Mouse (Mus musculus) lung, adult 2 months (tissue): ENCODE results near the gene Chd2. TPM values are rescaled to one million over a fixed set of nuclear protein-coding genes. Genes with fewer than 3 reads are reported as not detected.

ENCODE experiments used
- DNase-seq: peaks from one replicate; pipeline ENCODE4 v3.0.0; 2022
- H3K4me1 ChIP-seq: fragments of 200-500 bp; 2 replicates; pipeline ENCODE4 v1.6.1; 2011; ENCODE audit warnings: low read length; ENCODE audit not compliant: control insufficient read depth, insufficient read depth
- H3K4me3 ChIP-seq: fragments of 200-500 bp; replicated peaks from 2 replicates; pipeline ENCODE3; 2011; ENCODE audit warnings: low read depth, mild to moderate bottlenecking, control low read depth, low read length; ENCODE audit errors: extremely low read depth
- CTCF ChIP-seq: fragments of 200-500 bp; IDR thresholded peaks from 2 replicates; pipeline ENCODE4 v1.5.1; 2011; ENCODE audit warnings: mild to moderate bottlenecking, low read length, control low read depth; ENCODE audit not compliant: insufficient read depth
- POLR2A ChIP-seq: fragments of 200-500 bp; IDR thresholded peaks from 2 replicates; pipeline ENCODE4 v1.6.1; 2011; ENCODE audit warnings: low read depth, mild to moderate bottlenecking, control low read depth, low read length, borderline replicate concordance; ENCODE audit errors: extremely low read depth
- WGBS: fragments of 180-500 bp; shearing (Covaris S2); methylation state at CpG from one replicate; pipeline ENCODE4 v1.1.7; 2018; 5-methylcytosine and 5-hydroxymethylcytosine counted together
- polyA plus RNA-seq: library from polyadenylated mRNA; depleted of rRNA; stranded (reverse); fragments of >200 nt; gene quantifications from 2 replicates; pipeline ENCODE4 v1.2.3, GENCODE M21; 2012

Gene Chd2
- polyA plus RNA-seq, 1 experiment, result 48.5 TPM

DNA sequence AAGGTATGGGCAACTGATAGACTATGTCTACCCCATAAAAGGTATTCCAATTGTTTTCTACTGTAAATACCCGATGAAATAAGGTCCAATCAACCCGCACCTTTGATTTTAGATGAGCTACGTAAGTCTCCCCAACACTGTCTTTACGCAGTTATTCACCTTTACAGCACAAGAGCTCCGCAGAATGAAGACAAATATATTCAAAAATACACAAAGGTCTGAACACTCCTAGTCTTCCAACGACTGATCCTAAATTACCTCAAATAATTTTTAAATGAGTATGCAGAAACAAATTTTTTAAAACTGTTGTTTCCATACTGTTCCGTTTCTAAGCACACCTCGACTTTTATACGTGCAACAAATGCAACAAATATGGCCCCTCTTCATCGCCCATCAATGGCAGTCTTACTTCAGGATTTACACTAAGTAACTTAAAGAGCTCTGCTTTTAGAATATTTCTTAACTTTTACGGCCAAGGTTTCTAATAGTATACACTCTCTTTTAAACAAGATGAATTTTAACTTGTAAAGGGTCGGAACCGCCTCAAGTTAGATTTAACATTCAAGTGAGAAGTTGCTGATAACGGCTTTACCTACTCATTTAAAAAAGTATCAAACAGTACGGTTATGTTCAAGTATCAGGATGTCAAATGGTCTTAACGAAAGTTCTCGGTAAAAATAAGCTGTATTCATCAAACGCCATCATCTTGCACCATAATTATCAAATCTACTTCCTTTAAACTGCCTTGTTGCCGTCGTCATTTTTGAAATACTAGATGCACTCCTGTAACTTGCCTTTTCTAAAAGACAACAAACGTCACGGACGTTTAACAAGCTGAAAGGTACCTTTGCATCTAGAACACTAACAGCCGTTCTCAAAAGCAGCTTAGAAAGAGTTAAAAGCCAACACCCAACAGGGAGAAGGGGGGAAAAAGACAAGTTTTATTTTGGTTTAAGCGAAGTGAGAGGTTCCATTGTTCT lies 15.3 kb upstream of the Chd2 start:
- no peak for DNase-seq
- whole genome bisulfite sequencing, result under 1% methylated on average over 25 of the region's 25 CpGs
- peak; percentile 8; the same call in 1 of the 2 replicates for TF ChIP-seq POLR2A
- no peak for TF ChIP-seq CTCF
- Histone ChIP-seq H3K4me1 (peaks cover 7% of the 10 kb centered on the region), H3K4me3 (peak overlapping the region; percentile 88)

DNA sequence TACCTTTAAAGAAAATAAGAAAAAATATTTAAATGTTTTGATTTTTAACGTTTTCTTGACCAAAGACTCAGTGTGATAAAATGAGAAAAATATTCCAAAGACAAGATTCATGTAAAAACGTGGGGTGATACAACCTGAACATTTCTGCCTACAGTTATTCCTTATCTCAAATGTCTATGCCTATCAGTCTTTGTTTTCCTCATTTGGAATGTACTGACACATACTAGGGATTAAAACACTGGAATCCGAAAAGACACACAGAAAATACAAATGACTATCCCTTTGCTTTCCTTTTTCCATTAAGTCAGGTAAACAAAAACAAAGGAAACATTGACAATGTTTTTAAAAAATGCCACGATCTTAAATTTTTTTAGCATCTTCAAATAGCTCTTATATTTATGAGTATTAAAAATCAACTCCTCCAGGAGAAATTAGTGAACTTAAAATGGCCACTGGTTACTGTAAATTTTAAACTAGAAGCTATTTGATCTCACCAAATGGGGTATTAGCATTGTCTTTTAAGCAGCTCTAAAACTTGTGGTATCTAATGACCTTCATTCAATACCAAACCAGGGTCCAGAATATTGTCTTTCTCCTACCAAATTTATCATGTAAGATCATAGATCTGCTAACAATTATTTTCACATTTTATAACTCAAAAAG lies 14.4 kb upstream of the Chd2 start:
- WGBS, result under 1% methylated on average over 4 of the region's 4 CpGs
- H3K4me1 ChIP-seq, result peaks cover 8% of the 10 kb centered on the region
- peak overlapping the region; percentile 88 for H3K4me3 ChIP-seq
- TF ChIP-seq CTCF (no peak), POLR2A (no peak)
- no peak for DNase-seq

DNA sequence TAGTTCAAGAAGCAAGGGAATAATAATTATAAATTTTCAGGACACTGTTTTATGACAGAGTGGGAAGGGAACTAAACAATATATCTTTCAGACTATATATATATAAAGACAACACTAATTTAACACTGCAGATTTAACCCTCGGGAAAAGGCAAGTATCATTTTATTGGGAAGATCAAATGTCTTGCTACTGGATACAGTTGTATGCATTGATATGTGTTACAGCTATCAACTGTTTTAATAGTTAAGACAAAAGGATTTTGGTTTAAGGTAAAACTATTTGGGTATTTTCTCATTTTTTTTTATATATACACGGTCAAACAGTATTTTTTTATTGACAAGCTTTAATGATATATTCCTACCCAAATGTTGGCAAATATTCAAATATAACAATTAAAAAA lies 13.2 kb upstream of the Chd2 start:
- Histone ChIP-seq H3K4me1 (peaks cover 6% of the 10 kb centered on the region), H3K4me3 (no peak overlapping the region)
- TF ChIP-seq POLR2A, result no peak
- no peak for TF ChIP-seq CTCF
- no peak for DNase-seq
- WGBS, result 10% methylated on average over 2 of the region's 2 CpGs

DNA sequence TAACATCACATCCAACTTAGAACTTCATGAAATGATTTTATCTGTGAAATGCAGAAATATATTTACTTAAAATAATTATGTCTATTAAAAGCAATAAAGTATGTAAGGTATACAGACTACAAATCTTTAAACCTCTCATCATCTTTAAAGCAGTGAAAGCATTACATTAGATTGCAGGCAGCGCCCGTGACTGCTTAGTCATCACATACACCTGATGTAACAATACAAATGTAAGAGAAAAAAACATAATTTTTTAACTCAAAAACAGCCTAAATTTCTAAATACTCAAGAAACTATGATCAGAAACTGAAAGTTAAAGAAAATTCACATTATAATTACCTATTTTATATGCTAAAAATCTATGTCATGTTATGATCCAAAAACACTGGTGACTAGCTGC lies 11.5 kb upstream of the Chd2 start:
- Histone ChIP-seq H3K4me3 (no peak overlapping the region), H3K4me1 (peaks cover 6% of the 10 kb centered on the region)
- 9% methylated on average over 2 of the region's 2 CpGs for WGBS
- no peak for TF ChIP-seq POLR2A
- TF ChIP-seq CTCF, result no peak
- no peak for DNase-seq

DNA sequence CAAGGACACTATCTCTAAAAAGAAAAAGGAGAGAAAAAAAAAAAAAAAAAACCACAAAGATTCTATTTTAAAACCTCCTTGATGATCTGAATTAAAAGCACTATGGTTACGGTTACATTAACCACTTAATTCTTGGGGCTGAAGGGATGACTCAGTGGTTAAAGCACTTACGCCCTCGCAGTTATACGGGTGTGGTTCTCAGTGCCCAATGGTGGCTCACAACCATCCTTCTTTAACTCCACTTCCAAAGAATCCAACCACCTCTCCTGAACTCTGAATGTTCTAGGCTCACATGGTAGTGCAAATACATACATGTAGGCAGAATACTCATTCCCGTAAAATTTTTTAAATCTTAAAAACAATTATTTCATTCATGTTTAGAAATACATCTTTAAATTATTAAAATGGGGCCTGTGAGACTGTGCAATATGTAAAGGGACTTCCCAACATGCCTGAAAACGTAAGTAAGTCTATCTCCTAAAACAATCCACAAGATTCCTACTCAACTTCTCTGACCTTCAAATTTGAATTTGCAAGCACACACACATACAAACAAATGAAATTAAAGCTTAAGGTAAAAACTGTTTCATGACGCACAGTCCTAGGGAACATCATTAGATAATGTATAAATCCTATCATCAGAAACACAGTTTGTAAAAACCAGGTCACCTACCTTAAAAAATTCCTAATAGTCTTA lies 10.6 kb upstream of the Chd2 start:
- DNase-seq, result no peak
- Histone ChIP-seq H3K4me3 (peak overlapping the region; percentile 42), H3K4me1 (peaks cover 9% of the 10 kb centered on the region)
- TF ChIP-seq CTCF (no peak), POLR2A (no peak)
- WGBS, result 14% methylated on average over 7 of the region's 7 CpGs

DNA sequence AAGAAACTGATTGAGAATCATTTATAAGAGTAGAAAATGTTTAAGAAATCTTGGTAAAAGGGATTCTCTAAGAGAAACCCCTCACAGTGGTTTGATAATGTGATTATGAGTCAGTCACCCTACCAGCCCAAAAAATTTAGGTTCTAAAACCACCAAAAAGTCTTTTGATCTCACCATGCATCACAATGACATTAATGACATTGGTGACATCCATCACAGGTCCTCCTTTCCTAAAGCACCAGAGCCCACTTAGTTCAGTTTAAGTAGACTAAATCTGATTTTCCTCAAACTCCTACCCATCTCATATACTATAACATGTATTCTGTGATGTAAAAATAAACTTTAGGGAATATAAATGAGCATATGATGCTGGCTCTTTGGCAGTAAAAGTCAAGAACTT lies 9.7 kb upstream of the Chd2 start:
- DNase-seq, result no peak
- Histone ChIP-seq H3K4me3 (no peak overlapping the region), H3K4me1 (peaks cover 17% of the 10 kb centered on the region)
- TF ChIP-seq CTCF (no peak), POLR2A (no peak)

DNA sequence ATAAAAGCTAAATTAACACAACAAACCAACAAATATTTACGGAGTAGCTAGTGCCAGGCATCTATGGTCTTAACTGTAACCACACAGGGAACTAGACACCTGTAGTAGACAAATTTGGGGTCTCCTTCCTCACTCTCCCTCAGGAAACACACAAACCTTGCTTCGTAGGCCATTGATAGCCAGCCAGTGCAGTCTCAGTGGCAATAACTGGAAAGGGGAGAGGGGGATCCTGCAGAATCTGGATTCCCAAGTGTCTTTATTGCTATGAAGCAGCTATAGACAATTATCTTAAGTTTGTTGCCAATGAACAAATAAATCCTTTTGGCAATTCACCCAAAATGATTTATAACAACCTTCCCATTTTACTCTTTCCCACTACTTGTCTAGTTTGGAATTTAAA lies 6.4 kb upstream of the Chd2 start:
- 53% methylated on average over 2 of the region's 2 CpGs for WGBS
- DNase-seq, result no peak
- TF ChIP-seq CTCF, result no peak
- TF ChIP-seq POLR2A, result no peak
- H3K4me1 ChIP-seq, result peaks cover 27% of the 10 kb centered on the region
- H3K4me3 ChIP-seq, result no peak overlapping the region

DNA sequence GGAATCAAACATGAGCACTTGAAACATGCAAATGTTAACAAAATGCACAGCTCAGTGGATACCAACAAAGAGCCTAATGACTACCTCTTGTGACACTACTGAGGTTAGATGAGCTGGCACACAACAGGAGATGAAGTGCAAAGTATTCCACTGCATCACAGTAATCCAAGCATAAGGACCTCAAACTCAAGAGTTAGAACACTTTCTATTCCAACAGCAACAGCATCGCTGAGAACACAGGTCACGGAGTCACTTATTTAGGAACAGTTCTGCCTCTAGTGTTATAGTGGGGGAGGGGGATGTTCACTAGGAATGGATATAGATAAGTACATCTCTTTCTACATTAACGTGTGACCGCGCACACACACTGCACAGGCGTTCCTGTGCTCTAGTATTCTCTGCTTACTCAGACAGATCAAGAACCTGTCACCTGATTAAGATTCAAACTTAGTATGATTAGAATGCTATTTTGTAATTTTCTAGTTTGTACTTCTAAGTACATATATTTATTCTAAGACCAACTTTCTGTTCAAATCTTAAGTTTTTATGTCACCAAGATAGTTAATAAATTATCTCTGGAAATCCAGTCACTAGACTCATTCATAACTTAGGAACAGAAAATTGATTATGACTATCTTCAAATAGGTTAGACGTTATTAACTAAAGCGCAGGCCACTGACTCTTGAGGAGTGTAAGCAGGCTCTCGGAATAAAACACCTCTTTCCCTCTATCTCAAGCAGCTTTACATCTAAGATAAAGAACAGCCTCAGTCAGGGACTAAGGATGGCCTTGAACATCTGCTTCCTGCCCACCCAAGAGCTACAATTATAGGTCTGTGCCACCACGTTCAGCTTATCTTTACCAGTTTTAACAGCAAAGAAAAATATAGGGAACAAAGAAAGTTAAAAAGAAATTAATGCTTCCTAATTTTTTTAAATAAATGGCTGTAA lies 5.2 kb upstream of the Chd2 start:
- 23% methylated on average over 10 of the region's 10 CpGs for WGBS
- TF ChIP-seq POLR2A (no peak), CTCF (no peak)
- no peak for DNase-seq
- H3K4me1 ChIP-seq, result peaks cover 22% of the 10 kb centered on the region
- peak overlapping the region; percentile 56 for H3K4me3 ChIP-seq

DNA sequence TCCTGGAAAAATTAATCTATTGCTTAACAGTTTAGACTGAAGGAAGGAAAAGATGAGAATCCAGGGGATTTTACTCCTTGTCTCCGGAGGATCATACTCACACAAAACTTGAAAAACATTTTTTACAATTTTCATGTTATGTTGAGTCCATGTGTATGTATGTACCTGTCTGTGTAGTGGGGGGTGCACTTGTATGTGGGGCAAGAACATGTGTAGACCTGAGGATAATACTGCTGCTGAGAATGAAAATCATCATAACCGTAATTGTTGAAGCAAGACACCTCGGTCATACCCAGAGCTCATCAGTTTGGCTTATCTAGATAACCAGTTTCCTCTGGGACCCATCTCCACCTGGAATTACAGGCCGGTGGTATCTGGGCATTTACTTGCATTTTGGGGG lies 3.4 kb upstream of the Chd2 start:
- H3K4me1 ChIP-seq, result peaks cover 22% of the 10 kb centered on the region
- no peak for TF ChIP-seq POLR2A
- no peak for TF ChIP-seq CTCF
- 30% methylated on average over 4 of the region's 4 CpGs for WGBS
- no peak overlapping the region for H3K4me3 ChIP-seq
- no peak for DNase-seq
